Mouse (Mus musculus): ENCODE data around the gene Zfp729b.

The Zfp729b gene

DNA sequence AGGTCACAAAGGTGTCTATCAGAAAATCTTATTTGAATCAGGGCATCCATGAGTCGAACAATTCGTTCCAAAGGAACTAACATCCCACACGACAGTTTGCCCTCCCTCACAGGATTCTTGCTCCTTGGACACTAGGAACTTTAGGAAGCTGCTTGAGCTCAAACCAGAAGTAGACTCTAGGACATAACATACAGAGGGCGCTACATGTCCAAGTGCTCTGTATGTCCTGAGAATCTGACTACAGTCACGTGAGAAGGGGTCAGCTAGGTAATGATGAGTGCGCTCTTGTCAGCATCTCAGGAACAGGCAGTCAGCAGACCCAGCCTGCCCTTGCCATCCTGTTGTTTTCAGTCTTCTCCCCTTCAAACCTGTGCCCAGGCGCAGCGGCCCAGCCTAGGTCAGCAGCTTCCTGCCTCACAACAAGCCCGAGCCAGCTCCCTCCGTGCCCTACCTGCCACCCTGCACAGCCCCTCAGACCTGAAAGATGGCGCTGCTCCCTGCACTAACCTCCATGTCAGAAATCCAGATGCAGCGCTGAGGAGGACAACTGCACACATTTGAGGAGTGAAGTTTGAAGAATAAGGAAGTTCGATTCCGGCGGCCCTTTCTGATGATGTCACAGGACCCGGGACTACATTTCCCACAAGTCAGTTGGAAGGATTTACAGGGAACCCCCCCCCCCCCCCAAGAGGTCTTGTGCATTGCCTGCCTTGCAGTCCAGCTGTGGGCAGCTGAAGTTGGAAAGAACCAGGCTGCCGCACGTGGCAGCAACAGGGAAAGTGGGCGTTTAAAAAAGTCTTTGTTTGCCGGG is at the start of gene Zfp729b:
Zfp729b (minus strand) TSS at position 642 of the 811 bp plus-strand sequence.
- no peak for TF ChIP-seq GATA4 (IDR thresholded peaks at IDR 0.05; ENCODE audit: insufficient replicate concordance, low read length)

DNA sequence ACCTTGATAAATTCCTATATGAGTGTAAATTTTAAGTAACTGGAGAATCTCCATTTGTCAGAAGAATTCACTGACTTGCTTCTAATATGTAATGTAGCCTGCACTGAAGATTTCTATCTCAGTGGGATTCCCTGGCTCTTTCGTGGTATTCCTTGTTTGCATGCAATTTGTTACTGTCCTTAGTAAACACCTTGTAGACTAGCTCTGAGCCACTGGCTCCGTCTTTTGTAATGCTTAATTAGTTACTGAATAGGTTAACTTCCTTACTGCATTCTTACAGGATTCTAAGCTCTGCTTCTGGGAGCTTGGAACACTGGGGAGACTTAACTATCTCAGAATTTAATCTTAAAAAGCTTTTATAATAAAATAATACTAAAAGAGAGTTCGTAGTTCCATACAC is 43.0 kb upstream of the Zfp729b start:
- no peak for TF ChIP-seq GATA4 (IDR thresholded peaks at IDR 0.05; ENCODE audit: insufficient replicate concordance, low read length)

DNA sequence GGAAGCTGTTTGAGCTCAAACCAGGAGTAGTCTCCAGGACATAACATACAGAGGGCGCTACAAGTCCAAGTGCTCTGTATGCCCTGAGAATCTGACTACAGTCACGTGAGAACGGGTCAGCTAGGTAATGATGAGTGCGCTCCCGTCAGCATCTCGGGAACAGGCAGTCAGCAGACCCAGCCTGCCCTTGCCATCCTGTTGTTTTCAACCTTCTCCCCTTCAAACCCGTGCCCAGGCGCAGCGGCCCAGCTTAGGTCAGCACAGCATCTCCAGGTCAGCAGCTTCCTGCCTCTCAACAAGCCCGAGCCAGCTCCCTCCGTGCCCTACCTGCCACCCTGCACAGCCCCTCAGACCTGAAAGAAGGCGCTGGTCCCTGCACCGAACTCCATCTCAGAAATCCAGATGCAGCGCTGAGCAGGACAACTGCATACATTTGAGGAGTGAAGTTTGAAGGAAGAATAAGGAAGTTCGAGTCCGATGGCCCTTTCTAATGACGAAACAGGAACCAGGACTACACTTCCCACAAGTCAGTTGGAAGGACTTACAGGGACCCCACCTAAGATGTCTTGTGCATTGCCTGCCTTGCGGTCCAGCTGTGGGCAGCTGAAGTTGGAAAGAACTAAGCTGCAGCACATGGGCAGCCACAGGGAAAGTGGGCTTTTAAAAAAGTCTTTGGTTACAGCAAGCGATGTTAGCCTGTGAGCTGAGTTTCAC is 27.9 kb upstream of the Zfp729b start, which contains the start of the genes Gm49345 and Zfp729a:
Gm49345 (minus strand) TSS at position 476 of the 714 bp plus-strand sequence.
Zfp729a (minus strand) TSS at position 498 of the 714 bp plus-strand sequence.
- TF ChIP-seq GATA4 (IDR thresholded peaks at IDR 0.05; ENCODE audit: insufficient replicate concordance, low read length), result no peak

DNA sequence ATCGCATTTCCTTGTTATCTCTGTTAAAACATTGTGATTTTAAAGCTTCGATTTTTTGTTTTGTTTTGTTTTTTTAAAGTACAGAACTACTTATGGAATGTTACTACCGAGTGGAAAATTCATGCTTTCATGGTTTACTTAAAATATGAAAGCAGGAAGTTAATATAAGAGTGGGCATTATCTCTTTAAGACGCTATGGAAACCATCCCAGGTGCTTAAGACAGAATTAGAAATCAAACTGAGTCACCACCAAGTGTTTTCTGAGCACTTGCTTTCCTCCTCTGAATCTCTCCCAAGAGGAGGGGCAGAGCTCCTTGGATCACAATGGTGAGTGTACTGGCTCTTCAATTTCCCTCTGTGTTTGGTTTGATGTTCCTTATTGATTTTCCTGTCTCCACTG is 601 bp upstream of the Zfp729b start:
- no peak for TF ChIP-seq GATA4 (IDR thresholded peaks at IDR 0.05; ENCODE audit: insufficient replicate concordance, low read length)

DNA sequence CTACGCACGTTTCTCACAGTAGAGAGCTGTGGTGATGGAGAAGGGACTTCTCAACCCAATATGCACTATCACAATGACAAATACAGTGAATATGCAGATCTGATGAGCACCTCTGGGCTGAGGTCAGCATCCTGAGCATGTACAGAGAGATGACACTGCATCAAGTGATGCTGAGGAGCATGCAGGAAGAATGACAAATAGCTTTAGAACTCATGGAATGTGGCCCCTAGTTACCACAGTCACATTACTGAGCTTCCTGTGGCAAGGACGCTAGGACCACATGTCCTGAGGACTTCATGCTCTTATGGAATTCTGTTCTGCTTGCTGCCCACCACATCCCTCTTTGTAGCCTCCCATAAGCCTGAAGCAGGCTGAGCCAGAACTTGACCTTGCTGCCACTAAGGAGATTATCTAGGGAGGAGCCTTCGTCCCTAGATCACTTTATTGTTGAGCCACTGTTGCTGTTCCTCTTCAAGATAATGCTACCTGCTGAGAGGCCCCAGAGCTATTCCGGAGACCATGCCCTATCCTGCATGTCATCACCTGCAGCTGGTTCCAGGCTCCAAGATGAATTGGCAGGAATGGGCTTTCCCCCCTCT is 36.8 kb downstream of the Zfp729b start:
- no peak for TF ChIP-seq GATA4 (IDR thresholded peaks at IDR 0.05; ENCODE audit: insufficient replicate concordance, low read length)

DNA sequence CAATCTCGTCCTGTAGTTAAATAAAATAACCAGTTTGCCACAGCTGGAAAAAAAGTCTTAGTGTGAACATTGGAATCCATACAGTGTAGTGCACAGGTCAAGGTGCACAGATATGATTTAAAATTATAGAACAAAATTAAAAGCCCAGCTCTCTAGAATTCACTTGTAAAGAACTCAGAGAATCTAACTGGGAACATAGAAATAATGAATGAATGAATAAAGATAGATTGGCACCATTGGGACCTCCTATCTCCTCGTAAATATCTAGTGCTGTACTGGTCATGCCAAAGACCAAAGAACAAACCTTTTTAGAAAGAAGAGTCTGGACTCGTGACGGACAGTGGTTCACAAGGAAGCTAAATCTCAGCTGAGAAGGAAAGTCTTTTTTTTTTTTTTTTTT is 55.8 kb downstream of the Zfp729b start, which contains the start of gene Zfp748:
Zfp748 (minus strand) TSS at position 101 of the 400 bp plus-strand sequence.
- TF ChIP-seq GATA4 (IDR thresholded peaks at IDR 0.05; ENCODE audit: insufficient replicate concordance, low read length), result no peak

DNA sequence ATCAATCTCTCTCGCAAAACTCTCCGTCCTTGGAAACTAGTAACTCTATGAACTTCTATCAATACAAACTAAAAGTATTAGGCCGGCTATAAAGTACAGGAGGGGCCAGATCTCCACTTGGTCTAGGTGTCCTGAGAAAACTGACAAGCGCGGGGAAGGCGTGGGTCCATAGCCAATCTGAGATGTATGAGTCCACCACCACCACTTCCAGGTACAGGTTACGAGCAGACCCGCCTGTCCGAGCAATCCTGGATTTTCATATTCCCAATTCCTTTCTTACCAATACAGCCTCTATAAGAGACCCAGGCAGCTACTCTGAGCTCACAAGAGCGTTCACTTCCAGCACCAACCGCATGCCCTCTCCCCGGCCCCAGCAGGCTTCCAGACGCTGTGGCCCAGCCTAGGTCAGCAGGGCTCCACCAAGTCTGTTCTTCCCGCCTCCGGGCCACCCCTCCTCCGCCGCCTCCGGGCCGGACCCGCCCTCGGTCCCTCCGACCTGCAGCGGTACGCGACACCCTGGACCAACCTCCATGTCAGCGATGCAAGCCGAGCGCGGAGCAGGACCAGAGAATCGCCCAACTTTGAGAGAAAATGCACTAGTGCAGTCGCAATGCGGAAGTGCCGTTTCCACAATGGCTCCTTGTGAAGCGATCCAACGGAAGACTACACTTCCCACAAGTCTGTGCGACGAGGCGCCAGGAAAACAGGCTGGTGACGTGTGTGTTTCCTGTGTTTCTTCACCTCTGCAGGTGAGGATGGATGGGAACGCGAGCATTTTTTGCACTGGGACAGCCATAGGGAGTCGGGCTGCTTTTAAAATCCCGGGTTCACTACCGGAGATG is 56.8 kb downstream of the Zfp729b start:
- TF ChIP-seq GATA4 (IDR thresholded peaks at IDR 0.05; ENCODE audit: insufficient replicate concordance, low read length), result no peak

DNA sequence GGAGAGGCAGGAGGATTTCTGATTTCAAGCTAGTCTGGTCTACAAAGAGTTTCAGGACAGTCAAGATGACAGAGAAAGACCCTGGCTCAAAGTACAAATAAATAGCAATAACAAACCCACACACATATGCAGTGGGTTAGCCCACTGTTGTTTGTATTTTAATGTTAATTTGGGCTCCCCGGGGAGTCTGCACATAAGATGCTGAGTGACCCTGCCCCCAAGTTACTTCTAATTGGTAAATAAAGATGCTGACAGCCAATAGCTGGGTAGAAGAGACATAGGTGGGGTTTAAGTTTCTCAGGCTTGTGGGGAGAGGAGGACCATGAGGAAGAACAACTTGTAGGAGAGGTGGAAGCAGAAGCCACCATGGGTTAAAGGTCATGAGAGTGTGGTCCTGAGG is 63.6 kb downstream of the Zfp729b start:
- TF ChIP-seq GATA4 (IDR thresholded peaks at IDR 0.05; ENCODE audit: insufficient replicate concordance, low read length), result no peak
